Mouse (Mus musculus): ENCODE data around the gene Uncx. TPM values are rescaled to one million over a fixed set of nuclear protein-coding genes. Genes with fewer than 3 reads are reported as not detected.

Gene Uncx
- polyA plus RNA-seq, 1 experiment from 2014 or later = 92.9 TPM

DNA sequence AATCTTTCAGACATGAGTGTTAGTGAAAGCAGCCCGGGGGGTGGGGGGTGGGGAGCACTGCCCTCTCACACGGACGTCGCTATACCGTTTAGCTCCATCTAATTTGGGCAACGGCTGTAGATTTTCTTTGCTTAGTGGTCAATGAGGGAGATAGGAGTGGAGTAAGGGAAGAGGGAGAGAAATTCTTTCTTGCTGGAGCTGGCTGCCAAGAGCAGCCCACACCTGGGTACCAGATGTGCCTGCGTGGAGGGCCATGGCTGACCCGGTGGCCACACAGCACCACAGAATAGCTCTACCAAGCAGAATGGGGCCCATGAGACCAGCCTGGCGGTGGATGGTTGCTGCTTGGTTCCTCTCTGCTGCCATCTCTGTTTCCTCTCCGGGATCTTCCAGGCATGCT, 21.3 kb upstream of the Uncx start:
- WGBS = 65% methylated on average over 10 of the region's 10 CpGs
- Histone ChIP-seq H3K9me3 (no peaks in the 10 kb centered on the region), H3K4me2 (replicated peaks) (no peak overlapping the region), H3K9ac (no peak overlapping the region), H3K27me3 (replicated peaks) (peaks cover 44% of the 10 kb centered on the region), H3K4me3 (no peak overlapping the region), H3K27ac (no peak overlapping the region), H3K36me3 (no peaks in the 10 kb centered on the region), H3K4me1 (no peaks in the 10 kb centered on the region)
- ATAC-seq (ENCODE audit: low FRiP score, low read depth) = no peak

DNA sequence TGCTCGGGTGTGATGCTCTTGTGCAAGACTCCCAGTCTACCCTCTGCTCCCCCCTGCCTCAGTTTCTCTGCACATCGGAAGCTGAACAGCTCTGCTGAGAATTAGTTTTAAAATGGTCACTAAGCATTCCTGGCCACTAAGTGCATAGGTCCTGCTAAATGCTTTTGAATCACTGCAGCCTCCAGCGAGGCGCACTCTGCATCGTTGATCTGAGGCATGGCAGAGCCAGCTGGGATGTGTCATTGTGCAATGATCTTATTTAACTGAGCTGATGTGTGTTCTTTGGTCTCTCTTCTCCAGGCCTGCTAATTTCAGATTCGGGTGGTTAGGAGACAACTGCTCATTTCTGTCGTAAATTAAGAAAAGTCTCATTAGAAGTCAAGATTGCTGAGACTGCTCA, 14.4 kb upstream of the Uncx start:
- ATAC-seq (ENCODE audit: low FRiP score, low read depth) = no peak
- H3K27ac ChIP-seq = no peak overlapping the region
- peaks cover 75% of the 10 kb centered on the region for H3K27me3 ChIP-seq (replicated peaks)
- no peak overlapping the region for H3K4me2 ChIP-seq (replicated peaks)
- no peaks in the 10 kb centered on the region for H3K36me3 ChIP-seq
- H3K4me3 ChIP-seq = no peak overlapping the region
- WGBS = 65% methylated on average over 7 of the region's 7 CpGs
- H3K9me3 ChIP-seq = no peaks in the 10 kb centered on the region
- H3K9ac ChIP-seq = no peak overlapping the region
- no peaks in the 10 kb centered on the region for H3K4me1 ChIP-seq

DNA sequence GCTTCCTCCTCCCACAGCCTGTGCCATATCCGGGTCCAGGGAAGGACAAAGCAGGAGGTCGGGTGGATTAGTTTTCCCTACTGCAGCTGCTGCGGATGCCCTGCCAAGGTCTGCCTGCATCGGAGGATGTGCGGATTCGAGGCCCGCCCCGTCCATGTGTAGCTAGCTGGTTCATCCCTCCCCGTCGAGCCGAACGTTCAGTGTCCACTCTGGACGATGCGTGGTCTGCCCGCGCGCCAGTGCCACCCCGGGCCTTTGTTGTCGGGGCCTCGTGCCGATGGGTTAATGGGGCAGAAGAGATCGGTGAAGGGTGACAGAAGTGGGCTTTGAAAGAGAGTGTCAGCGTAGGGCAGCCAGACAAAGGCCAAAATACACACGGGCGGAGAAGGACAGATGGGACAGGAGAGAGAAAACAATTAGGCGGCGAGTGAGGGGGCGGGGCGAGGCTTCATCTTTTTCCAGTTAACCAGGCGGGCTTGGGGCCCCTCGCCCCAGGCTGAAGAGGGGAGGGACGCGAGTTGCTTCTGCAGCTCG, 7.8 kb upstream of the Uncx start:
- Histone ChIP-seq H3K27me3 (replicated peaks) (peaks cover 65% of the 10 kb centered on the region), H3K27ac (peak overlapping the region; percentile 65; the same call in 1 of the 2 replicates), H3K36me3 (no peaks in the 10 kb centered on the region), H3K9ac (no peak overlapping the region; the same call in 1 of the 2 replicates), H3K9me3 (no peaks in the 10 kb centered on the region), H3K4me2 (replicated peaks) (peak overlapping the region; percentile 41), H3K4me1 (peaks cover 37% of the 10 kb centered on the region), H3K4me3 (no peak overlapping the region)
- WGBS = under 1% methylated on average over 34 of the region's 34 CpGs
- ATAC-seq (ENCODE audit: low FRiP score, low read depth) = peak; percentile 75

DNA sequence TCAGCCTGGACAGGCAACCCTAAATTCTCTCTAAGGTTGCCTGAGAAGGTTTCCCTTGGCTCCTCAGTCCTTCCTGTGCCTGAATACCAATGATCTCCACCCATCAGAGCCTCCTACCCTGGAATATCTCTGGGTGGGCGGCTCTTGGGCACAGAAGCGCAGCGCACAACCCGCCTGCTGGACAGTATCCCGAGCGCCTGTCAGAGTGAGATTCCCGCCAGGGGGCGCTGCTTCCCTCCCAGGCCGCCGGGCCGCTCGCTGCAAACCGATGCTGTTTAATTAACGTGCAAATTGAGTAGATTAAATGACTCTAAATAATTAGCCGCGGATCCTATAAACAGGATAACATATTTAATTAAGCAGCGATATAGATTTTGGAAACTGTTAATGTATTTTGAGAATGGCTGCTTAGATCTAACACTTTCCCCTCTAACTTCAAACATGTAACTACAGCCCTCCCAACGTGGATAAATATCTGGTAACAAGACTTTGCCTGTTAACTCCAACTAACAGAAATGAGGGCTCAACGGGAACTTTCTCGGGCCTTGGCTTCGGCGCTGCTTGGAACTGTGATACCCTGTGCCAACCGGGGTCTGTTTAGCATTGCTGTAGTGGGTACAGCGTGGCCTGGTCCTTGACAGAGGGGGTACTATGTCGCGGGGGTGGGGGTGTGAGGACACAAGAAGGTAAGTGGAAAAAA, 6.9 kb upstream of the Uncx start:
- Histone ChIP-seq H3K27me3 (replicated peaks) (peaks cover 68% of the 10 kb centered on the region), H3K9ac (0 out of 2 replicates have a peak overlapping the region, but pooled peaks have one; percentile 13), H3K36me3 (no peaks in the 10 kb centered on the region), H3K4me1 (peaks cover 38% of the 10 kb centered on the region), H3K4me2 (replicated peaks) (peak overlapping the region; percentile 41; the same call in 1 of the 2 replicates), H3K4me3 (no peak overlapping the region), H3K27ac (0 out of 2 replicates have a peak overlapping the region, but pooled peaks have one; percentile 65), H3K9me3 (no peaks in the 10 kb centered on the region)
- peak; percentile 42; the same call in 1 of the 2 replicates for ATAC-seq (ENCODE audit: low FRiP score, low read depth)
- WGBS = 1% methylated on average over 26 of the region's 26 CpGs

DNA sequence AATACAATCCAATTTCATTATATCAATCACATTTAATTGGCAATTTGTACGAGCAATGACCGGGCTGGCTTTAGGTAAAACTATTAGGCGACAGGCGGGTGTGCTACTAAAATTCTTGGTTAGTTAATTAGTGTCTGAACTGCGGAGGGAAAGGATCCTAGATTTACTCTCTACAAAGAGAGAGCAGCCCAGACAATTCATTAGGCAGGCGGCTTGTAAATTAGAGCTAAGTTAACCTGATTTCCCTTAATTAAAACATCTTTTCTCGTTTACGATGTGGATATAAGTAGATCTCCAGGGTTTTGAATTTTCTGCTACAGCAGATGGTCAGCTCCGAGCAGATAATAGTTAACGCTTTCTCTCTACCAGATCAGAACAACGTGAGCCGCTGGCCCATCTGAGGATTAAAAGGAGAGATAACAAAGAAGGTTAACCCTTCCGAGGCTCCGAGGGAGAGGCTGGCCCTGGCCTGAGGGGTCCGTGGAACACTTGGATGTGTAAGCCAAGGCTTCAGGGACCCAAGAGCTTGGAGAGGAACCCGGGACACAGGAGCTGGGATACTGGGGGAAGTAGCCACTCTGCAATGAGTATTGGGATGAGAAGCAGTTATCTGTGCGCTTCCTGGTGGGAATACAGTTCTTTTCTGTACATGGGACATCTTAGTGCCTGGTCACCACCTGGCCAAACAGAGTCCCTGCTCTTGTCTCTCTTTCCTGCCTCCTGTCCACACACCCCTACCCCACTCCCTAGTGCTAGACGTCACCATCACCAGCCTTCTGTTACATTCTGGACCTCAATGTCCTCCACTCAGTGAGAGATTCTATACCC, 6.2 kb upstream of the Uncx start:
- H3K27ac ChIP-seq = 0 out of 2 replicates have a peak overlapping the region, but pooled peaks have one; percentile 1
- peaks cover 69% of the 10 kb centered on the region for H3K27me3 ChIP-seq (replicated peaks)
- peak overlapping the region; percentile 27; the same call in 1 of the 2 replicates for H3K4me2 ChIP-seq (replicated peaks)
- WGBS = 1% methylated on average over 18 of the region's 18 CpGs
- H3K9me3 ChIP-seq = no peaks in the 10 kb centered on the region
- H3K9ac ChIP-seq = 0 out of 2 replicates have a peak overlapping the region, but pooled peaks have one; percentile 13
- H3K4me3 ChIP-seq = no peak overlapping the region
- ATAC-seq (ENCODE audit: low FRiP score, low read depth) = no peak
- H3K36me3 ChIP-seq = no peaks in the 10 kb centered on the region
- H3K4me1 ChIP-seq = peaks cover 43% of the 10 kb centered on the region

DNA sequence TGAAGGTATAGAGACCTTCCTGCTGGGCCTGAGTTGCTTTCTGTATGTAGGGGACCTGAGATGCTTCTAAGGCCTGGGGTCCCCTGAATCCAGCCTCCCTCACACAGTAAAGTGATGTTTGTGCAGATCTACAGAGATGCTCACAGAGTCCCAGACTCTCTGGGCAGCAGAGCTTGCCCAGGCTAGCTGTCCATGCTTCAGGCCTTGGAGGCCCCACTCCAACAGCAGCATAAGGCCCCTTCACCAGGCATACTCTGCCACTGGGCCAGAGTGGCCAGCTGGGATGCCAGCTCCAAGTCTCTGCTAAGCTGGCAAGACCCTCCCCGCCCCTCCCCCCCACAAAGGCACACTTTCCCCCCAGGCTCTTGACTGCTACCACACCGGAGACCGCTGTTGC, 5.6 kb upstream of the Uncx start:
- H3K4me2 ChIP-seq (replicated peaks) = peak overlapping the region; percentile 27; the same call in 1 of the 2 replicates
- H3K9me3 ChIP-seq = no peaks in the 10 kb centered on the region
- no peak overlapping the region for H3K9ac ChIP-seq
- no peak for ATAC-seq (ENCODE audit: low FRiP score, low read depth)
- peaks cover 43% of the 10 kb centered on the region for H3K4me1 ChIP-seq
- no peaks in the 10 kb centered on the region for H3K36me3 ChIP-seq
- 0% methylated on average over 3 of the region's 3 CpGs for WGBS
- H3K27ac ChIP-seq = 0 out of 2 replicates have a peak overlapping the region, but pooled peaks have one; percentile 1
- H3K4me3 ChIP-seq = no peak overlapping the region
- peaks cover 69% of the 10 kb centered on the region for H3K27me3 ChIP-seq (replicated peaks)

DNA sequence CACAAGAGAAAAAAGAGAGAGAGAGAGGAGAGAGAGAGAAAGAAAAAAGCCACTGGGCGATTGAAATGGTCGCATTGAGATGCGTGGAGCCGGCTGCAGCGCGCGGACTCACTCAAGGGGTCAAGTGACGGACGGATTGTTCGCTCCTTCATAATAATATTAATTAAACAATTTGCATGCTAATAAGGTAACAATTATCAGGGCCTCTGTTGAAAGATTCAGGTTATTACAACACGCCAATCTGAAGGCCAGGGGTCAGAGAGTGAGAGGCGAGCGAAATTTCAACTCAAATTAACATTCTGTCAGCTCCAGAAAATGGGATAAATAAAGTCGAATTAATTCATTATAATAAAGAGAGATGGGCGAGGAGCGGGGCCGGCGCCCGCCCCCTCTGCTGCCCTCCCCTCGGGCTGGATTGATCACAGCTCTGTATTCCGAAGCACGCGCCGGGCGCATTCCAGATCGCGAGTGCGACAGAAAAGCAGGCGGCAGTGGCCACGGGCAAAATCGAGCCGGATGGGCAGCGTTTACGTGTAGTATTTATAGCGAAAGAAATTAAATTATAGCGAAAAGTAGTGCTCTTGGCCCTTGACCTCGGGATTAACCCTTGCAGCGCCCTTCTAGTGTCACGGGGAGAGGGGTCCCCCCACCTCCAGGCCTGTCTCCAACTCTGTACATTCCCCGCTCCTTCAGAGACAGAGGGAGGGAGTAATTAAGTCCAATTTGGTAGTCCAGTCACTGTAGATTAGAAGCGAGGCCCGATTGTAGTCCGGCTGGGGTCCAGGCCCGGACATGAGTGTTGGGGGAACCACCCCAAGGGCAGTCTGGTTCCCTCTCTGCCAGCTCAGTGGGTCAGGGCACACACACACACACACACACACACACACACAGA, 1.9 kb upstream of the Uncx start:
- H3K4me2 ChIP-seq (replicated peaks) = peak overlapping the region; percentile 50
- under 1% methylated on average over 44 of the region's 44 CpGs for WGBS
- peak overlapping the region; percentile 64; the same call in 1 of the 2 replicates for H3K27ac ChIP-seq
- peaks cover 39% of the 10 kb centered on the region for H3K4me1 ChIP-seq
- no peaks in the 10 kb centered on the region for H3K9me3 ChIP-seq
- H3K27me3 ChIP-seq (replicated peaks) = peaks cover 83% of the 10 kb centered on the region
- H3K36me3 ChIP-seq = no peaks in the 10 kb centered on the region; the same call in 1 of the 2 replicates
- ATAC-seq (ENCODE audit: low FRiP score, low read depth) = no peak
- 0 out of 2 replicates have a peak overlapping the region, but pooled peaks have one; percentile 49 for H3K9ac ChIP-seq
- 0 out of 2 replicates have a peak overlapping the region, but pooled peaks have one; percentile 3 for H3K4me3 ChIP-seq

DNA sequence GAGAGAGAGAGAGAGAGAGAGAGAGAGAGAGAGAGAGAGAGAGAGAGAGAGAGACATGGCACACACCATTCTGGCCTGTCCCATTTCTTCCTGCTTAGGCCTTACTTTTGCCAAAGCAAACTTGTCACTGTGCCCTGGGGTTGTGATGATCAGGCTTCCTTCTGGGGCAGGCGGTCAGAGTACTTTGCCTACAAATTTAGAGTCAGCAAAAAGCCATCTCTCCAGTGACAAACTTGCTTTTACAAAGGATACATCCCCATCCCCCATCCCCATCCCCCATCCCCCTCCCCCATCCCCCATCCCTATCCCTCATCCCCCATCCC, 1.3 kb upstream of the Uncx start:
- Histone ChIP-seq H3K9ac (no peak overlapping the region), H3K4me1 (peaks cover 41% of the 10 kb centered on the region), H3K27me3 (replicated peaks) (peaks cover 86% of the 10 kb centered on the region), H3K36me3 (peaks cover 3% of the 10 kb centered on the region; the same call in 1 of the 2 replicates), H3K4me2 (replicated peaks) (peak overlapping the region; percentile 50; the same call in 1 of the 2 replicates), H3K9me3 (no peaks in the 10 kb centered on the region), H3K27ac (no peak overlapping the region), H3K4me3 (no peak overlapping the region)
- 5% methylated on average over 1 of the region's 1 CpGs for WGBS
- no peak for ATAC-seq (ENCODE audit: low FRiP score, low read depth)

DNA sequence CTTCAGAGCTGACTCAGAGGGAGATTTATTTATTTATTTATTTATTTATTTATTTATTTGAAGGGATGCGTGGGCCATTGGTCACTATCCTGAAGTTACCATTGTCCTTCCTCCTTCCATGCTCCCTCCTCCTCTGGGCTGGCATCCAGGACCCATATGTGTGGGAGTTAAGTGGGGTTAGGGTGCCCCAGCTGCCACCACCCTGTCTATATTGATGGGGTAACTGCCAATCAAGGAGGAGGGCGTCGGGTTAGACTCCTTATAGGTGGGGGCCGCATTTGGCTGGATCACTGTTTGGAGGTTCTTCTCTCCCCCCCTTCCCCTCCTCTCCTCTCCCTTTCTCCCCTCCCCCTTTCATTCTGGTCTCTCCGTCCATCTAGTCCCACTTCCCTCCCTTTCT, 738 bp upstream of the Uncx start:
- 1% methylated on average over 5 of the region's 5 CpGs for WGBS
- Histone ChIP-seq H3K27ac (peak overlapping the region; percentile 74; the same call in 1 of the 2 replicates), H3K9me3 (no peaks in the 10 kb centered on the region), H3K27me3 (replicated peaks) (peaks cover 86% of the 10 kb centered on the region), H3K4me1 (peaks cover 41% of the 10 kb centered on the region), H3K36me3 (peaks cover 6% of the 10 kb centered on the region; the same call in 1 of the 2 replicates), H3K9ac (0 out of 2 replicates have a peak overlapping the region, but pooled peaks have one; percentile 22), H3K4me2 (replicated peaks) (peak overlapping the region; percentile 66), H3K4me3 (peak overlapping the region; percentile 68; the same call in 1 of the 2 replicates)
- ATAC-seq (ENCODE audit: low FRiP score, low read depth) = no peak

DNA sequence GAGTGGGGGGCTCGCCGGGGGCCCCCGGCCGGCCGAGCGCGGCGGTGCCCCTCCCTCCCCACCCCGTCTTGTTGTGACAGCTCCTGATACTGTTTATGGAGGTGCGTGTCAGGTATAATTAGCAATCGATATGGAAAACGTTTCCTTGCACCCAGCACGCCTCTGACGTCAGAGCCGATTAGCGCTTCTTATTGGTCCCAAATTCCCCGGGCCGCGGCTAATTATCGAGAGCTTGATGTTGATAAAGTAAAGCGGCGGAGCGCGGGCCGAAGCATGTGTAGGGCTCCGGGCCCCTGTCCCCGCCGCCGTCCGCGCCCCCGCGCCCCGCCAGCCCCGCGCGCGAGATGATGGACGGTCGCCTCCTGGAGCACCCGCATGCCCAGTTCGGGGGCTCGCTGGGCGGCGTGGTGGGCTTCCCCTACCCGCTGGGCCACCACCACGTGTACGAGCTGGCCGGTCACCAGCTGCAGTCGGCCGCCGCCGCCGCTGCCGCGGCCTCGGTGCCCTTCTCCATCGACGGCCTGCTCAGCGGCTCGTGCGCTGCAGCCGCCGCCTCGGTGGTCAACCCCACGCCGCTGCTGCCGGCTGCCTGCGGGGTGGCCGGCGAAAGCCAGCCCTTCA, 466 bp downstream of the Uncx start:
- Histone ChIP-seq H3K4me1 (peaks cover 30% of the 10 kb centered on the region), H3K27ac (peak overlapping the region; percentile 74), H3K9ac (peak overlapping the region; percentile 85), H3K4me3 (peak overlapping the region; percentile 68), H3K4me2 (replicated peaks) (peak overlapping the region; percentile 66), H3K36me3 (peaks cover 6% of the 10 kb centered on the region; the same call in 1 of the 2 replicates), H3K9me3 (no peaks in the 10 kb centered on the region), H3K27me3 (replicated peaks) (peaks cover 87% of the 10 kb centered on the region)
- WGBS = under 1% methylated on average over 71 of the region's 71 CpGs
- ATAC-seq (ENCODE audit: low FRiP score, low read depth) = 0 out of 2 replicates have a peak, but pooled peaks have one; percentile 19

Data from neural tube, embryonic 12.5 days (tissue).